Mouse (Mus musculus) CH12F3 (cell line): ENCODE measurements around the gene Gm5431.
"Not testable (repeated sequence)": the region's sequence is repeated elsewhere in the genome, so short reads cannot be mapped to it uniquely, and the experiment has no call there.

Experiments used
- in situ Hi-C: fragments of 300-500 bp; cut with MboI; formaldehyde crosslinking; loops from 2 replicates; pipeline ENCODE4 v1.14.3; 2020; ENCODE audit warnings: low sequenced_read_pairs

The Gm5431 gene

DNA sequence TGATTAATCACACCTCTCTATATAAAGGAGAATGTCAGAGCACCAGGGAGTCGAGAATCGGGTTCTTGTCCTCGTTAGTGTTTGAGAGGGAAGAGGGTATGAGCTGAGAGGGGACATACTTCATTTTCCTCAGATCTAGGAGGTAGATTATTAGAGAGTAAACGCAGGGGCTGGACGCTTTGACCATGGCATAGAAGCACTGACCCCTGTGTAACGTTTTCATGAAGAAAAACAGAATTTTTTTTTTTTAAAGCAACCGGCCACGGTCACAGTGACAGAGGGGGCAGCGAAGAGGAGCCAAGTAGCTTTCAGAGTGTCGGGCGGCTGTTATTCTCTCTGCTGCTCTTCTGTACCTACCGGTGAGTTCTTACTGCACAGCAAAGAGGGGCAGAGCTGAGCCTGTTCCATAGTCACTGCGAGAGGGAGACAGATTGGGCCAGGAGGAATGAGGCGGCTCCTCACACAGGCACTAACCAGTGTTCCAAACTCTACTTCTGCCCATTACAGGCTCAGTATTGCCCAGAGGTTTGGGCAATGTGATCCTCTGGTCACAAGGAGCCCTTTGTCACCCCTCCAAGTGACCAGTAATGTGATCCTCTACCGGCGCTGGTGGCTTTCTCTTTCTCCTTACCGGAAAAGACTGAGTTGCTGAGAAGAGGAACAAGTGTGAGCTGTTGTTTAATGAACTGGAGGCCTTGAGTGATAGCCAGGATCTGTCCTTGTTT lies 30.0 kb downstream of the Gm5431 start:
- in situ Hi-C loops = loop anchor here (25.0 kb wide), 2 partner anchors 215 to 390 kb away; partner anchors contain the start of gene Ifi47

DNA sequence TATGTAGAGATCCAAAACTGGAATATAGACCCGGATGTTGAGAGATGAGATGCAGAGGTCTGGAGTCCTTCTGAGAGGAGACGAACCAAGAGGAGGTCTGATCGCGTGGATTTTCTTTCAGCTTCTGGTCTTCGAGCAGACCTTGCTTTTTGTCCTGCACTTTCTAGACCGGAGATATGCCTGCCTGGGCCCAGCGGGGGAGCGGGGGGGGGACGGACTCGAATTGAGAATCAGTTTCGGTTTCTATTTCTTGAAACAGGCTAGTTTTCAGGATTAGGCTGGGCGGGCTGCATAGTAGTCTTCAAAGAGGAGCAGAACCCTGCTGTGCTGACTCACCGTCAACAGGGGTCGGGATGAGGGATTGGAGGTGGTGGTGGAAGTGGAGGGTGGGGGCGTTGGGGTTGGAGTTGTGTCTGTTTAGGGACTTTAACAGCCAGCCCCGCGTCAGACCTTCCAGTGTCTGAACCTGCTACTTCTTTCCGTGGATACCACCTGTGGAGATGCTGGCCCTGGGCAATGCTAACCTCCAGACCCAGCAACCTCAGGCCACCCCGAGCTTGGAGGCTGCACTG lies 30.7 kb downstream of the Gm5431 start, which contains the start of gene Irgm1:
Gene Irgm1, minus strand, starts transcription at position 483 of the 572 bp plus-strand sequence.
- in situ Hi-C loops = loop anchor here (25.0 kb wide), 2 partner anchors 216 to 391 kb away; partner anchors contain the start of gene Ifi47

DNA sequence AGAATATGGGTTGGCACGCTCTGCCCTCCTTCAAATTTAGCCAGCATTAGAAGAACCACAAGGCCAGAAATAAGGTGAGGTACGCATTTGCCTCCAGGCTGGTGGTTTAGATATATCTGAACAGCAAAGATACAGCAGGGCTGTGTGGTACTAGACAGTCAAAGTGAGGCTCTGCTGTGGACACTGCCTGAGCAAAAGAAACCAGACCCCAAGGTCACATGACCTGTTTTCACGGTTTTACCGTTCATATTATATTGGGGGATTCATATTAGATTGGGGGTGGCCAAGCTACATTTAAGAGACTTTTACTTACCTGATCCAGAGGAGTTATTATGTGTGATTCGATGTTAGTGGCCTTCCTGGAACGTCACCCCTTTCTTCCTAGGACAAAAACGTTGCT lies 31.2 kb downstream of the Gm5431 start:
- in situ Hi-C loops = loop anchor here (25.0 kb wide), 2 partner anchors 217 to 392 kb away; partner anchors contain the start of gene Ifi47

DNA sequence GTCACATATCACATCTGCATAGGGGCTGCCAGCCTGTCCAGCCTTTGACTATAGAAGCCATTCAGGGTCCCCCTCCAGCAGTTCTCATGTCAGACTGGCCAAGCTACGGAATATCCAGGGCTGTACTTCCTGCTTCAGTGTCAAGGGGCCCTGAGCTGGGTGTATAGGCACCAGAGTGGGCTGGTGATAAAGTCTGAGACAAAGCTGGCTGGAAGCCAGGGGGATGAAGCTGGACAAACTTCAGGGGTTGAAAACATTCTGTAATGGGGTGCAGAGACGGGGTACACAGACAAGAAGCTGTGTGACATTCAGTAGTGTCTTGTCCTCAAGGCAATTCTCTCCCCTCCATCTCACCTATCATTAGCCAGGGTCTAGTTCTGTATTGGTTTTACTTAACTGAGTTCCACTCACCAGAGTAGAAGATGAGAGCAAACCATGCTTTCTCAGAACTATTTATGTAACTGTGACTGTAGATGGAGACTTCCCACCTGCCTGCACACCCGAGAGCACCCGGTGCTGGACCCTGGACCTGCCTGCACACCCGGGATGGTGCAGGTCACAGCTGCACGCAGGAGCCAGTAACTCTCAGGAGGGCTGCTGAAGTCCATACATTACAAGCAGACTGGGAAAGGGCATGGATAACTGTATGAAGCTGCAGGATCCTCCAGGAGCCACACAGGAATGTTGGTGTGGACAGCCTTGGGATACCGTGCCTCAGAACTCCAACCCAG lies 32.5 kb downstream of the Gm5431 start:
- in situ Hi-C loops = loop anchor here (25.0 kb wide), 2 partner anchors 218 to 393 kb away; partner anchors contain the start of gene Ifi47

DNA sequence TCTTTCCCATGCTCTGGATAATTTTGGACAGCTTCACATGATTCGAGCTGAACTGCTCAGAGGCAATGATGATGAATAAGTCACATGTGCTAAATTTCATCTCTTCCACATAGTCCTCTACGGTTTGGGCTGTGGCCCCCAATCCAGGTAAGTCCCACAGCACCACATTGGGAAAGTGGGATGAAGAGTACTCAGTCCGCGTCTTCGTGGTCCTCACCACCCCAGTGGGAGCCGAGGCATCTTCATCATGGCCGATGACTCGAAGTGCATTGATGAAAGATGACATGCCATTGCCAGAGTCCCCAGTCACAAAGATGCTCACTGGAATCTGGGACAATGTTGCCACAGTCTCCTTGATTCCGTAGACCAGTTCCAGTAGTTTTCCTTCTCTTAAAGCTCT lies 35.5 kb downstream of the Gm5431 start:
- in situ Hi-C loops = loop anchor here (25.0 kb wide), 2 partner anchors 221 to 396 kb away; partner anchors contain the start of gene Ifi47

DNA sequence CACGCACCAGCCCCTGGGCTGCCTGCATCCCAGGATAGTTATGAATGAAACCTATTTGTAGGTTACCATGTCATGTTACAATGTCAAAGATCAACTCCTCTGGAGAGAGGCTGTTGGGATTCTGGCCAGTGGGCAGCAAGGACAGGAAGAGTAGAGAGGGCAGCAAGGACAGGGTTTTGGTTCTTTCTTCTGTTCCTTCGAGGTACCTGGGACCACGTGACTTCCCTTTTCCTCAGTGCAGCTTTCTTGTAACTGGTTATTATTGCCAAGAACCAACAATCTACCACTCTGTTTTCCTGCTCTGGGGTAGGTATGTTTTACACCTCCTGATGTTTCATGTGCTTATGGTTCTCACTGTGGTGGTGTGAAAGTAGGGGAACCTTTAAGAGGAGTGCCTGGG lies 38.2 kb downstream of the Gm5431 start:
- in situ Hi-C loops = loop anchor here (25.0 kb wide), 2 partner anchors 223 to 398 kb away; partner anchors contain the start of gene Ifi47

DNA sequence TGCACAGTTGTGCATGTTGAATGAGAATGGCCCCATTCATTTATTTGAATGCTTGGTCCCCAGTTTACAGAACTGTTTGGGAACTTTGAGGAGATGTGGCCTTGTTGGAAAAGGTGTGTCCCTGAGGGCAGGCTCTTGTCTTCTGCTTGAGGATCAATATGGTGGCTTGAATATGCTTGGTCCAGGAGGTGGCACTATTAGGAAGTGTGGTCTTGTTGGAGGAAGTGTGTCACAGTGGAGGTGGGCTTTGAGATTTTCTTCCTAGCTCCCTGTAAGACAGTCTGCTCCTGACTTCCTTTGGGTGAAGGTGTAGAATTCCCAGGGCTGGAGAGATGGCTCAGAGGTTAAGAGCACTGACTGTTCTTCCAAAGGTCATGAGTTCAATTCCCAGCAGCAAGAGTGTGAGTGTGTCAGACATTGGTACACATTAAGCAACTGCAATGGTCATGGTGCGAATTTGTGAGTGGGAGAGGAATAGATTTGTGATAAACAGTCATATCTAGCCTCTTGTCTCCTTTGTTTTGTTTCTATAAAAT lies 39.2 kb downstream of the Gm5431 start:
- in situ Hi-C loops = loop anchor here (25.0 kb wide), 2 partner anchors 224 to 399 kb away; partner anchors contain the start of gene Ifi47

DNA sequence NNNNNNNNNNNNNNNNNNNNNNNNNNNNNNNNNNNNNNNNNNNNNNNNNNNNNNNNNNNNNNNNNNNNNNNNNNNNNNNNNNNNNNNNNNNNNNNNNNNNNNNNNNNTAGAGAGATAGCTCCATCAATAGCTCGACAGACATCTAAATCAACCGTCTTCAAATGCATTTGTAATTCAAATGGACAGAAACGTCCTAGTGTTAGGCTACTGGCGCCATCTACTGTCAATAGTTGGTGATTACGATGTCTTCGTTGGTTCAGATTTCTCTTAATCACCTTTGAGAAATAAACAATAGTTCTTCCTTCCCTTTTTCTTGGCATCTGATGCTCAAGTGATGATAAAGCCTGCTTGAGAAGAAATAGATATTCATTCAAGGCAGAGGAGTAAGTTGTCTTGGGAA lies 43.0 kb downstream of the Gm5431 start:
- in situ Hi-C loops = loop anchor here (25.0 kb wide), 2 partner anchors 228 to 403 kb away; partner anchors contain the start of gene Ifi47

DNA sequence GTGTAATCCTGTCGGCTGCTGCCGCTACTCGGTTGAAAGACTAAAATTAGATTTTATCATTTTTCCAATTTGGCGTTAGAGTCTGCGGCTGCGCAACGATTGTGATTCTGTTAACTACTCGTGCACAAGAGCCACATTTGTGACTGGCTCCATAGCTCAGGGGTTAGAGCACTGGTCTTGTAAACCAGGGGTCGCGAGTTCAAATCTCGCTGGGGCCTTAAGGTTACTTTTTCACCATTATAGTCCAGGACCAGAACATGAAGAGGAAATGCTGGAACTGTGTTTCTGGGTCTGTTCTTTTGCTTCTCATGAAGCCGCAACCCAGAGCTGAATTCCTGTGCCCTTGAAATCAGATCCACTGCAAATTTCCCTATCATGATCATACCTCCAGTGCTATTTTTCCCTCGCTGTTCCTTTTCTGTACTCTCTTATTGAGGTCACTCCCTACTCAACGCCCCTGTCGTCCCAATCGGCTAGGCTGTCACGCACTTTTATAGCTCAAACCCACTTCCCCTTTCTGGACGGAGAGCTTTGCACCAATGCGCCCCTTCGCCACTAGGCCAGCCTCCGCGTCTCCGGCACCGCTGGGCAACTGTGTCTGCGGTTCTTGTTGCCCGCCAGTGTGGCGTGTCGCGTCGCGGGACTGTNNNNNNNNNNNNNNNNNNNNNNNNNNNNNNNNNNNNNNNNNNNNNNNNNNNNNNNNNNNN lies 48.4 kb downstream of the Gm5431 start:
- in situ Hi-C loops = loop anchor here (5.0 to 25.0 kb wide), 3 partner anchors 61 to 409 kb away; partner anchors contain the start of gene Ifi47

DNA sequence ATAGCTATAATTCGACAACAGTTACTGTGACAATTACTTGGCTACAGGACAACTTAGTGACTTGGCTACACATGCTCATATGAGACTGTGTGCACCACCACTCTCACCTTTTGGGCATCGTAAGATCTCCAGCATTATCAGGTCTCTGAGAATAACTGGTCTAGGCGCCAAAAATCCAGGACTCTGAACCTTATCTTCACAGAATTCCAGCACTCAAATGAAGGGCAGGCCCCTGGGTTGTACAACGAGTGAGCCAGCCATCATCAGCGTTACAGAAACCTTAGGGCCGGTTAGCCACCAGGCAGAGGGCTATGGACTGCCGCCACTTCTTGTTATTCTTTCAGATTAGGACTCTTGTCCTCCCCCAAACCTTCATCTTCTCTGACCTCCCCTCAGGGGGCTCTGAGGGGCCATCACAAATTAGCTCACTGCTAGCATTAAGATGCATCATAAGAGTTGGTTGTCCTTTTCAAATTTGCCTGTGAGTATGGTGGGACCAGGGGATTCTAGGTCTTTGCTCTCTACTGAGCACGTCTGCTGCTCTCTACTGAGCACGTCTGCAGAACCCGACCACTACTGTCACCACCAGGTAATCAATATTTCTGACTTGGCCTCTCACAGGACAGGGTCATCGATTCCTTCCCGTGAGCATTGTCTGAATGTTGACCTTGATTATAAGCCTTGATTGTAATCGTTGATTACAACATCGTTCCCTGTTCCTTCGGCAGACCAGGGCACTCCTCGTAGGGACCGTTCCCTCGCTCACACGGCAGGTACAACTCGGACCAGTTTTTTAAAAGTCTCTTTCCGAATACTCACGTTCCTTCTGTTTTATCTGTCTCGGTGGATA lies 49.2 kb downstream of the Gm5431 start:
- in situ Hi-C loops = loop anchor here (5.0 to 25.0 kb wide), 3 partner anchors 61 to 409 kb away; partner anchors contain the start of gene Ifi47

DNA sequence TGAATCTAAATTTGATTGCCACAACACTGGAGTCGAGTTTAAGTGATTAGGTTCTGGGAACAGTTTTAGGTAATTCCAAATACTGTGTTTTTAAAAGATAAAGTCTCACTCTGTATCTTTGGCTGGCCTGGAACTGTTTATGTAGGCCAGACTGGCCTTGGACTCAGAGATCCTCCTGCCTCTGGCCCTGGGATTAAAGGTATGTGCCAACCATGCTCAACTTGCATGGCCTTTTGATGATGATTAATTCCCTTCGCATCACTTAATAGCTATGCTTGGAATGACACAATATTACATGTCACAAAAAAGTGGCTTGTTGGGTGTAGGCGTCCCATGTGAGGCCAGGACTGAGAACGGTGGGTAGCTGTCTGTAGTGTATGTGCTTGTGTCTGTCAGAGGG lies 49.8 kb downstream of the Gm5431 start:
- in situ Hi-C loops = loop anchor here (5.0 to 25.0 kb wide), 3 partner anchors 60 to 410 kb away; partner anchors contain the start of gene Ifi47

DNA sequence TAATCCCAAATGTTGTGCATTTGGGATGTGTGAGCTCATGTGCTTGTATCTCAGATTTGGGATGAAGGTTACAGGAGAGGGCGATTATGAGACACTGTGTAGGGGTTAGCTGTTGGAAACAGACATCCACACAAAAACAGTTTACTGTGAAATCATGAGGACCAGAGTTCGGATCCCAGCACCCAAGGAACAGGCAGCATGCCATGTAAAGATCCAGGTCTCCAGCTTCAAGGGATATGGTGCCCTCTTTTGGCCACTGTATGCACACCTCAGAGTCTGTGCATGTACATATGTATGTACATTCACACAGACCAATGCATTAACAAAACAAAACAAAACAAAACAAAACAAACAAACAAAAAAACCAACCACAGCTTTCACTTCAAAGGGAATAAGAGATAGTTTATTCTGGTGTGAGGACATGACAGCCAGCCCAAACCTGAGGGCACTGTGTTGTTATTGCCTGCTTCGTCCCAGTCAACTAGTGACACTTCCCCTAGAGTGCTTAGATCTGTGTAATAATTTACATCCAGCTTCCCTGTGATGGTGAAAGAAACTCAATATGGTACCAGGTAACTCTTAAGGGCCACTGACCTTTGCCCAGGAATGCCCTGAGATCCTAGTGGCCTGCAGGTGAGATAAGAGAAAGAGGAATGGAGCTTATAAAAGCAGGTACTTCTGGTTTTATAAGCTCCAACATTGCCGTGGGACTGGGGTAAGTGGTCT lies 50.6 kb downstream of the Gm5431 start:
- in situ Hi-C loops = loop anchor here (5.0 to 25.0 kb wide), 3 partner anchors 59 to 411 kb away; partner anchors contain the start of gene Ifi47

DNA sequence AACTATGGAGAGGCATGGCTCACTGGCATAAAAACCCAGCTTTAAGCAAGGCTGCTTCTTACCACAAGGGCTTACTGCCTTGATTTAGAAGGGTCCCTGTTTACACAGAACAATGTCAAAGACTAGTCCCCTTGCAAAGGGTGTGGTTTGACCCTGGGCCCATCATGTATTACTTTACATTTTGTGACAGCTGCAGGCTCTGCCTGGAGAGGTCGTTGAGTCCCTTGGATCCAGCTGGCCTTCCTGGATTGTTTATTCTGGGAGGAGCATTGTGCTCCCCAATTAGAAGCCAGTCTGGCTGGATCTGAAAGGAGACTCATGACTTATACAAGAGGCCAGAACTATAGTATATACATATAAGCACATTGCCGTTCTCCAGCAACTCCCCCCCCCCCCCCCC lies 51.8 kb downstream of the Gm5431 start:
- in situ Hi-C loops = loop anchor here (5.0 to 25.0 kb wide), 3 partner anchors 58 to 412 kb away; partner anchors contain the start of gene Ifi47

DNA sequence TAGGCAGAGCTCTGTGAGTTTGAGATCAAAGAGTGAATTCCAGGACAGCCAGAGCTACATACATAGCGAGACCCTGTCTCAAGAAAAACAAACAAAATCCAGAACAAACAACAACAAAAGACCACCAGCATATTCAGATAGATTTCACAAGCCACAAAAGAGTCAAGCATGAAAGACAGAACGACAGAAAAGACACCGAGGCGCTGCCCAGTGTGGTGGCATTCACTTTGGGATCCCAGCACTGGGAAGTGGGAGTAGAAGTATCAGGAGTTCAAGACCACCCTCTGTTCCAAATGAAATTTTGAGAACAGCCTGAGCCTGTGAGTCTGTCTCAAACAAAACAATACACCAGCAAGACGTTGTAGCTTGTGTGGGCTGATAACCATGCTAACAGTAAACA lies 55.1 kb downstream of the Gm5431 start:
- in situ Hi-C loops = no loop called here

DNA sequence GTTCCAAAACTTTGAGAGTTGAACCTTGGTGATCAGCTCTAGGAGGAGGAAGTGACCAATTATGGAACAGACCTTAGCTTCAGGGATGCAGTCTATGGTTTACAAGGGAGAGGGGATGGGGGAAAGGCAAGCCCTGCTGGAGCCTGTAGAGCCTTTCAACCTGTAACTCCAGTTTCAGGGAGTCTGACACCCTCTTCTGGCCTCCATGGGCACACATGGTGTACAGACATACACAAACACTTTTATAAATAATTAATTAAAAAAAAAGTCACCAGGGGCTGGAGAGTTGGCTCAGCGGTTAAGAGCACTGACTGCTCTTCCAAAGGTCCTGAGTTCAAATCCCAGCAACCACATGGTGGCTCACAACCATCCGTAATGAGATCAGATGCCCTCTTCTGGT lies 55.7 kb downstream of the Gm5431 start:
- in situ Hi-C loops = not testable (repeated sequence)

DNA sequence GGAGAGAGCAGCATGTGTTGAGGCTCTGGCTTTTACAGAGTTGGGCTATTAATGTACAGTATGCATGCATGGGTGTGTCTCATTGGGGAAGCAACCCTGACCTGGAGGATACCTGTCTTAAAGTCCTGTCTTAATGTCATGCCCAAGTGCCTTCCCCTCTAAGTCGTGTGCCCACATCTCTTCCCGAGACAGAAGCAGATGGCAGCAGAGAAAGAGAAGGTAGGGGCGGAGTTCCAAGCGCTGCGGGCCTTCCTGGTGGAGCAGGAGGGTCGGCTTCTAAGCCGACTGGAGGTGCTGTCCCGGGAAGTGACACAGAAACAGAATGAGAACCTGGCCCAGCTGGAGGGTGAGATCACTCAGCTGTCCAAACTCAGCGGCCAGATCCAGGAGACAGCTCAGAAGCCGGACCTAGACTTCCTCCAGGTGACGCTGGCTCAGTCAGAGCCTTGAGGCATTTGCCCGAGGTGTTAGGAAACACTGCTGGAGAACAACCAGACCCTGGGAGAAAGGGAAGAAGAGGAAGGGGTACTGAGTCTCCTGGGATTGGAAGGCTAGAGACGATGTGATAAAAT lies 56.7 kb downstream of the Gm5431 start:
- in situ Hi-C loops = no loop called here

DNA sequence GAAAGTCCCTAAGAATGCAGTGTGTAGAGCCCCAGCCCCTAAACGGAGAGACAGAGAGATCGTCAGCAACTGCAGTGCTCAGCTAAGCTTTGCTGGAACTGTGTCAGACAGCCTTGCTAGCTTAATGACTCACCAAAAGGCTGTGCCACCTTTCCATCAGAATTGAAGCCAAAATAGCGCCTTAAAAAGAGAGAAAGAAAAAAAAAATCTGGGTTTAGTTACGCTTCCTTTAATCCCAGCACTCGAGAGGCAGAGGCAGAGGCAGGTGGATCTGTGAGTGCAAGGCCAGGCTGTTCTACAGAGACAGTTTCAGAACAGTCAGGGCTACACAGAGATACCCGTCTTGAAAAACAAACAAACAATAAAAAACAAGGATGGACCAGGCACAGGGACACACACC lies 57.7 kb downstream of the Gm5431 start:
- in situ Hi-C loops = no loop called here

DNA sequence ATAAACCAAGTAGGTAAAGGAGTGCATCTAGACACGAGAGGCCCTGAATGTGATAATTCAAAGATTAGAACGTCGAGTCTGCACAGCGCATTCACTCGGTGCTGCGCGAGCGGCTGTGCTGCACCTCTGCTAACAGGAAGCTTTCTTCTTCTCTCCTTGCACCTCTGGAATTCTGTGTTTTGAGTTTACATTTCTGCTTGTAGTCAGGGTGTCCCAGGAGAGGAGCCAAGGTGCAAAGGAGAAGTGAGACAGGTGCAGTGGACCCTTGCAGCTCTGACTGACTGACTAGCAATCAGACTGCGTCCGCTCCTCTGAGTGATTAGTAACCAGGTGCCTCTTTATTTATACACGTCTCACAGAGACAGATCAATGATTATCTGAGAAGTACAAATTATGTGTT lies 58.8 kb downstream of the Gm5431 start:
- in situ Hi-C loops = no loop called here
